Comparison of ENCODE assay signal across 8 mouse cellular contexts in genomic region chr15:77368818-77369320, GRCm38 (mm10). TPM values are rescaled to one million over a fixed set of nuclear protein-coding genes. Genes with fewer than 3 reads are reported as not detected.
DNase-seq lines count a peak whose midpoint lies in the region; ATAC-seq and TF ChIP-seq lines count a peak whose summit lies in the region.

No protein-coding gene starts in this region.

- H3K9me3 ChIP-seq in kidney, embryonic 14.5 days (ENCODE audit: control insufficient read depth, low read length) = no peaks in the 10 kb centered on the region
- no peaks in the 10 kb centered on the region for H3K9me3 ChIP-seq in kidney, embryonic 16.5 days (ENCODE audit: low read length)
- H3K9me3 ChIP-seq in ES-Bruce4 (replicated peaks; ENCODE audit: control insufficient read depth, insufficient read depth, low read length, poor library complexity, severe bottlenecking) = no peaks in the 10 kb centered on the region
- H3K9me3 ChIP-seq in limb, embryonic 14.5 days (ENCODE audit: control insufficient read depth, low read length) = no peaks in the 10 kb centered on the region

- H3K4me1 ChIP-seq in kidney, embryonic 14.5 days (ENCODE audit: control insufficient read depth, insufficient read depth, low read length) = peaks cover 11% of the 10 kb centered on the region
- H3K4me1 ChIP-seq in kidney, embryonic 16.5 days (ENCODE audit: insufficient read depth, low read length) = peaks cover 27% of the 10 kb centered on the region
- peaks cover 4% of the 10 kb centered on the region for H3K4me1 ChIP-seq in ES-Bruce4 (ENCODE audit: control insufficient read depth, insufficient read depth, low read length)
- H3K4me1 ChIP-seq in limb, embryonic 14.5 days (ENCODE audit: control insufficient read depth, insufficient read depth, low read length) = peaks cover 36% of the 10 kb centered on the region
- peaks cover 5% of the 10 kb centered on the region for H3K4me1 ChIP-seq in lung, adult 2 months (ENCODE audit: control insufficient read depth, insufficient read depth, low read length)

- no peak overlapping the region for H3K4me2 ChIP-seq in kidney, embryonic 14.5 days (replicated peaks; ENCODE audit: low read depth, low read length)
- H3K4me2 ChIP-seq in kidney, embryonic 16.5 days (replicated peaks; ENCODE audit: low read depth, low read length) = no peak overlapping the region
- H3K4me2 ChIP-seq in limb, embryonic 14.5 days (replicated peaks; ENCODE audit: low read depth, low read length, severe bottlenecking) = no peak overlapping the region

- DNase-seq in cerebellum, adult 9-11 months = peak; percentile 59
- DNase-seq in cerebellum, adult 8-10 months = no peak
- DNase-seq in limb, embryonic 14.5 days (ENCODE audit: low spot score) = no peak
- no peak for DNase-seq in thymus, postnatal 4 days
- no peak for DNase-seq in lung, adult 2 months

- peak; percentile 18; the same call in 1 of the 2 replicates for ATAC-seq in kidney, embryonic 14.5 days (ENCODE audit: low FRiP score, low TSS enrichment)
- ATAC-seq in kidney, embryonic 16.5 days (ENCODE audit: low FRiP score, low TSS enrichment) = no peak
- ATAC-seq in limb, embryonic 14.5 days (ENCODE audit: low FRiP score, low read depth) = no peak

- 80% methylated on average over 12 of the region's 12 CpGs for WGBS in kidney, embryonic 14.5 days
- 78% methylated on average over 12 of the region's 12 CpGs for WGBS in kidney, embryonic 16.5 days
- WGBS in limb, embryonic 14.5 days = 78% methylated on average over 12 of the region's 12 CpGs
- 69% methylated on average over 12 of the region's 12 CpGs for WGBS in lung, adult 2 months

- H3K4me3 ChIP-seq in kidney, embryonic 14.5 days (ENCODE audit: low read length) = no peak overlapping the region
- H3K4me3 ChIP-seq in kidney, embryonic 16.5 days (ENCODE audit: low read length) = no peak overlapping the region
- H3K4me3 ChIP-seq in ES-Bruce4 (ENCODE audit: low read depth, low read length) = peak overlapping the region; percentile 20
- no peak overlapping the region for H3K4me3 ChIP-seq in limb, embryonic 14.5 days (replicated peaks; ENCODE audit: low read length)
- H3K4me3 ChIP-seq in lung, adult 2 months (replicated peaks; ENCODE audit: extremely low read depth, low read depth, low read length) = no peak overlapping the region

- no peak overlapping the region for H3K27ac ChIP-seq in kidney, embryonic 14.5 days (ENCODE audit: low read depth, low read length)
- no peak overlapping the region for H3K27ac ChIP-seq in kidney, embryonic 16.5 days (ENCODE audit: low read length)
- H3K27ac ChIP-seq in ES-Bruce4 (ENCODE audit: insufficient read depth, low read length) = 0 out of 2 replicates have a peak overlapping the region, but pooled peaks have one; percentile 22
- H3K27ac ChIP-seq in limb, embryonic 14.5 days (replicated peaks; ENCODE audit: low read depth, low read length) = no peak overlapping the region

- no peak for TF ChIP-seq CTCF in ES-Bruce4 (IDR thresholded peaks at IDR 0.05; ENCODE audit: low read depth, low read length)
- no peak for TF ChIP-seq CTCF in lung, adult 2 months (IDR thresholded peaks at IDR 0.05; ENCODE audit: insufficient read depth, low read length)

- H3K27me3 ChIP-seq in kidney, embryonic 14.5 days (ENCODE audit: control insufficient read depth, insufficient read depth, low read length) = no peaks in the 10 kb centered on the region
- H3K27me3 ChIP-seq in kidney, embryonic 16.5 days (ENCODE audit: insufficient read depth, low read length) = no peaks in the 10 kb centered on the region
- no peaks in the 10 kb centered on the region for H3K27me3 ChIP-seq in ES-Bruce4 (ENCODE audit: control insufficient read depth, insufficient read depth, low read length, poor library complexity, severe bottlenecking)
- no peaks in the 10 kb centered on the region for H3K27me3 ChIP-seq in limb, embryonic 14.5 days (ENCODE audit: control insufficient read depth, insufficient read depth, low read length)

- H3K36me3 ChIP-seq in kidney, embryonic 14.5 days (ENCODE audit: control insufficient read depth, insufficient read depth, low read length) = no peaks in the 10 kb centered on the region
- no peaks in the 10 kb centered on the region for H3K36me3 ChIP-seq in kidney, embryonic 16.5 days (ENCODE audit: insufficient read depth, low read length)
- no peaks in the 10 kb centered on the region for H3K36me3 ChIP-seq in ES-Bruce4 (ENCODE audit: control insufficient read depth, insufficient read depth, low read length, poor library complexity, severe bottlenecking)
- no peaks in the 10 kb centered on the region for H3K36me3 ChIP-seq in limb, embryonic 14.5 days (ENCODE audit: control insufficient read depth, insufficient read depth, low read length)

- no peak for TF ChIP-seq EP300 in ES-Bruce4 (IDR thresholded peaks at IDR 0.05; ENCODE audit: insufficient read depth, low read depth, low read length)

- no peak for TF ChIP-seq POLR2A in ES-Bruce4 (IDR thresholded peaks at IDR 0.05; ENCODE audit: insufficient read depth, low read length)
- no peak for TF ChIP-seq POLR2A in limb, embryonic 14.5 days (IDR thresholded peaks at IDR 0.05; ENCODE audit: borderline replicate concordance, extremely low read depth, insufficient read depth, insufficient read length)
- no peak for TF ChIP-seq POLR2A in lung, adult 2 months (IDR thresholded peaks at IDR 0.05; ENCODE audit: borderline replicate concordance, extremely low read depth, low read depth, low read length)

- no peak overlapping the region for H3K9ac ChIP-seq in kidney, embryonic 14.5 days (ENCODE audit: low read depth, low read length)
- H3K9ac ChIP-seq in kidney, embryonic 16.5 days (replicated peaks; ENCODE audit: low read length) = no peak overlapping the region; the same call in 1 of the 2 replicates
- H3K9ac ChIP-seq in ES-Bruce4 (ENCODE audit: low read depth, poor library complexity, severe bottlenecking) = peak overlapping the region; percentile 5; the same call in 1 of the 2 replicates
- H3K9ac ChIP-seq in limb, embryonic 14.5 days (ENCODE audit: low read depth, low read length, severe bottlenecking) = peak overlapping the region; percentile 32; the same call in 1 of the 2 replicates

RNA-seq across cellular contexts. Expression of gene Apol7a, which starts 30.0 kb away (rescaled TPM):
- not detected in 2 replicates for polyA plus RNA-seq in kidney, embryonic 14.5 days (2014; fragmentation: Nextera tagmentation; extraction: Ambion mirVana)
- 0.19 TPM in 1 of 2 replicates, not detected in the other for polyA plus RNA-seq in kidney, embryonic 16.5 days (2015; fragmentation: Nextera tagmentation; extraction: Ambion mirVana)
- not detected in 2 replicates for polyA plus RNA-seq in ES-Bruce4 (2011; ENCODE audit: insufficient read depth, insufficient read length, low read depth, missing spikeins)
- polyA plus RNA-seq in limb, embryonic 14.5 days (2012; rRNA removed) = 0.45 and 0.50 TPM in 2 replicates
- polyA plus RNA-seq in limb, embryonic 14.5 days (2014; fragmentation: Nextera tagmentation; extraction: Ambion mirVana) = 0.22 and 0.23 TPM in 2 replicates
- 0.31 and 0.38 TPM in 2 replicates for polyA plus RNA-seq in lung, adult 2 months (2012; rRNA removed)

RNA-seq across cellular contexts. Expression of gene Apol9a, which starts 42.1 kb away (rescaled TPM):
- polyA plus RNA-seq in kidney, embryonic 14.5 days (2014; fragmentation: Nextera tagmentation; extraction: Ambion mirVana) = not detected in 2 replicates
- not detected in 2 replicates for polyA plus RNA-seq in kidney, embryonic 16.5 days (2015; fragmentation: Nextera tagmentation; extraction: Ambion mirVana)
- polyA plus RNA-seq in ES-Bruce4 (2011; ENCODE audit: insufficient read depth, insufficient read length, low read depth, missing spikeins) = not detected in 2 replicates
- polyA plus RNA-seq in limb, embryonic 14.5 days (2012; rRNA removed) = 0.06 and 0.35 TPM in 2 replicates
- polyA plus RNA-seq in limb, embryonic 14.5 days (2014; fragmentation: Nextera tagmentation; extraction: Ambion mirVana) = not detected in 2 replicates
- 0.80 and 1.3 TPM in 2 replicates for polyA plus RNA-seq in lung, adult 2 months (2012; rRNA removed)

Comparison
In these comparisons a context has a peak if more than half of its experiments do, and no peak if none do; other contexts are left out.
1. H3K9ac ChIP-seq: peak in ES-Bruce4 (single experiment) and limb, embryonic 14.5 days (single experiment); none in kidney, embryonic 14.5 days (single experiment) and kidney, embryonic 16.5 days (single experiment).